Mouse (Mus musculus) CH12.LX (cell line): ENCODE data around the gene Usp5. TPM values are rescaled to one million over a fixed set of nuclear protein-coding genes. Genes with fewer than 3 reads are reported as not detected.

Experiments used
- DNase-seq: peaks from one replicate; pipeline ENCODE4 v3.0.0-alpha.2; 2013; ENCODE audit errors: extremely low read depth
- H3K27ac ChIP-seq: 2 replicates; pipeline ENCODE4 v1.5.1; 2012; ENCODE audit warnings: low read depth, mild to moderate bottlenecking, control low read depth, moderate library complexity; ENCODE audit not compliant: insufficient read depth
- H3K27me3 ChIP-seq: replicated peaks from 2 replicates; pipeline ENCODE3; 2012; ENCODE audit warnings: inconsistent platforms
- H3K36me3 ChIP-seq, 2 experiments: replicated peaks in 1 of 2; 2 replicates each; pipeline versions ENCODE3 to v1.6.1; 2012; ENCODE audit warnings: inconsistent platforms in 1 of 2, low read length in 1 of 2, mild to moderate bottlenecking in 1 of 2, mixed read lengths in 1 of 2, moderate library complexity in 1 of 2; ENCODE audit not compliant: control insufficient read depth in 1 of 2, insufficient read depth in 1 of 2
- H3K4me1 ChIP-seq, 2 experiments: 2 replicates each; pipeline ENCODE4 v1.6.1; 2012; ENCODE audit warnings: inconsistent platforms in 1 of 2, moderate library complexity in 1 of 2; ENCODE audit not compliant: insufficient read depth in 2 of 2, control insufficient read depth in 1 of 2
- H3K4me2 ChIP-seq: 2 replicates; pipeline ENCODE4 v1.6.1; 2012; ENCODE audit warnings: low read depth, mild to moderate bottlenecking, control low read depth; ENCODE audit not compliant: poor library complexity, insufficient read depth, severe bottlenecking
- H3K4me3 ChIP-seq, 3 experiments: fragments of 150-350 bp in 1 of 3; sonication (generic) in 1 of 3; replicated peaks in 1 of 3; 2 replicates each; pipeline versions ENCODE3 to v1.5.1; 2011 to 2012; ENCODE audit warnings: low read depth in 2 of 3, low read length in 2 of 3, mild to moderate bottlenecking in 2 of 3, moderate library complexity in 2 of 3, control low read depth in 1 of 3, improper control_type of control experiment in 1 of 3, inconsistent platforms in 1 of 3, mixed read lengths in 1 of 3; ENCODE audit not compliant: poor library complexity in 1 of 3
- H3K79me2 ChIP-seq: replicated peaks from 2 replicates; pipeline ENCODE4 v1.6.1; 2012; ENCODE audit warnings: mild to moderate bottlenecking, moderate library complexity; ENCODE audit not compliant: control insufficient read depth, poor library complexity, insufficient read depth, severe bottlenecking; ENCODE audit errors: extremely low read depth
- H3K9ac ChIP-seq: 2 replicates; pipeline ENCODE4 v1.6.1; 2012; ENCODE audit warnings: low read depth, mild to moderate bottlenecking, control low read depth, moderate library complexity; ENCODE audit not compliant: insufficient read depth
- H3K9me3 ChIP-seq: replicated peaks from 2 replicates; pipeline ENCODE3; 2012; ENCODE audit warnings: low read length, inconsistent platforms, mixed read lengths
- BHLHE40 ChIP-seq: IDR thresholded peaks from 2 replicates; pipeline ENCODE4 v1.6.1; 2011; ENCODE audit warnings: mild to moderate bottlenecking, low read depth, low read length, improper control_type of control experiment
- CHD1 ChIP-seq: IDR thresholded peaks from 2 replicates; pipeline ENCODE4 v1.6.1; 2012; ENCODE audit warnings: low read depth, low read length, improper control_type of control experiment, inconsistent platforms
- CHD2 ChIP-seq: IDR thresholded peaks from 2 replicates; pipeline ENCODE4 v1.6.1; 2011; ENCODE audit warnings: low read length, improper control_type of control experiment
- CTCF ChIP-seq, 2 experiments: IDR thresholded peaks in 1 of 2; conservative IDR thresholded peaks in 1 of 2; 2 replicates each; pipeline ENCODE4 v1.5.1; 2011 to 2012; ENCODE audit warnings: low read depth in 2 of 2, low read length in 2 of 2, improper control_type of control experiment in 1 of 2, inconsistent platforms in 1 of 2, mild to moderate bottlenecking in 1 of 2, moderate library complexity in 1 of 2
- E2F4 ChIP-seq: IDR thresholded peaks from 2 replicates; pipeline ENCODE4 v1.6.1; 2011; ENCODE audit warnings: low read depth, low read length, improper control_type of control experiment; ENCODE audit not compliant: insufficient replicate concordance
- ELF1 ChIP-seq: IDR thresholded peaks from 2 replicates; pipeline ENCODE4 v1.6.1; 2014; ENCODE audit warnings: low read depth, mild to moderate bottlenecking, inconsistent platforms, low read length, improper control_type of control experiment
- ETS1 ChIP-seq: conservative IDR thresholded peaks from 2 replicates; pipeline ENCODE4 v1.6.1; 2012; ENCODE audit warnings: low read depth, mild to moderate bottlenecking, inconsistent platforms, low read length, improper control_type of control experiment, moderate library complexity
- HCFC1 ChIP-seq: IDR thresholded peaks from 2 replicates; pipeline ENCODE4 v1.6.1; 2012; ENCODE audit warnings: low read depth, mild to moderate bottlenecking, inconsistent platforms, low read length, improper control_type of control experiment
- IRF4 ChIP-seq: IDR thresholded peaks from 2 replicates; pipeline ENCODE4 v1.6.1; 2014; ENCODE audit warnings: low read depth, mild to moderate bottlenecking, inconsistent platforms, low read length, improper control_type of control experiment
- JUN ChIP-seq: IDR thresholded peaks from 2 replicates; pipeline ENCODE4 v1.6.1; 2011; ENCODE audit warnings: low read depth, mild to moderate bottlenecking, low read length, improper control_type of control experiment, moderate library complexity; ENCODE audit not compliant: insufficient read depth
- JUND ChIP-seq: conservative IDR thresholded peaks from 2 replicates; pipeline ENCODE4 v1.6.1; 2011; ENCODE audit warnings: low read depth, low read length, improper control_type of control experiment
- KAT2A ChIP-seq: IDR thresholded peaks from 2 replicates; pipeline ENCODE4 v1.6.1; 2012; ENCODE audit warnings: low read length, improper control_type of control experiment, inconsistent platforms; ENCODE audit not compliant: insufficient replicate concordance
- MAFK ChIP-seq: IDR thresholded peaks from 2 replicates; pipeline ENCODE4 v1.6.1; 2011; ENCODE audit warnings: low read length, improper control_type of control experiment; ENCODE audit not compliant: insufficient replicate concordance
- MAX ChIP-seq: IDR thresholded peaks from 2 replicates; pipeline ENCODE4 v1.6.1; 2011; ENCODE audit warnings: low read length, improper control_type of control experiment
- MAZ ChIP-seq: IDR thresholded peaks from 2 replicates; pipeline ENCODE4 v1.6.1; 2012; ENCODE audit warnings: low read depth, mild to moderate bottlenecking, inconsistent platforms, low read length, improper control_type of control experiment, moderate library complexity
- MEF2A ChIP-seq: IDR thresholded peaks from 2 replicates; pipeline ENCODE4 v1.6.1; 2014; ENCODE audit warnings: low read depth, mild to moderate bottlenecking, inconsistent platforms, low read length, improper control_type of control experiment, borderline replicate concordance
- MXI1 ChIP-seq: IDR thresholded peaks from 2 replicates; pipeline ENCODE4 v1.6.1; 2011; ENCODE audit warnings: mild to moderate bottlenecking, low read depth, low read length, improper control_type of control experiment
- MYC ChIP-seq: IDR thresholded peaks from 2 replicates; pipeline ENCODE4 v1.6.1; 2011; ENCODE audit warnings: low read depth, mild to moderate bottlenecking, improper control_type of control experiment, low read length
- NRF1 ChIP-seq: IDR thresholded peaks from 2 replicates; pipeline ENCODE4 v1.6.1; 2014; ENCODE audit warnings: low read depth, mild to moderate bottlenecking, inconsistent platforms, low read length, improper control_type of control experiment, moderate library complexity
- PAX5 ChIP-seq: IDR thresholded peaks from 2 replicates; pipeline ENCODE4 v1.6.1; 2012; ENCODE audit warnings: low read length, inconsistent platforms, mixed read lengths
- POLR2A ChIP-seq: IDR thresholded peaks from 2 replicates; pipeline ENCODE4 v1.6.1; 2011; ENCODE audit warnings: low read depth, mild to moderate bottlenecking, improper control_type of control experiment, low read length
- RAD21 ChIP-seq: IDR thresholded peaks from 2 replicates; pipeline ENCODE4 v1.6.1; 2011; ENCODE audit warnings: low read depth, mild to moderate bottlenecking, low read length, improper control_type of control experiment, moderate library complexity
- RCOR1 ChIP-seq: conservative IDR thresholded peaks from 2 replicates; pipeline ENCODE4 v1.6.1; 2012; ENCODE audit warnings: low read depth, mild to moderate bottlenecking, inconsistent platforms, low read length, improper control_type of control experiment
- SIN3A ChIP-seq: IDR thresholded peaks from 2 replicates; pipeline ENCODE4 v1.6.1; 2012; ENCODE audit warnings: low read length, improper control_type of control experiment, inconsistent platforms
- SMC3 ChIP-seq: IDR thresholded peaks from 2 replicates; pipeline ENCODE4 v1.6.1; 2011; ENCODE audit warnings: low read depth, low read length, improper control_type of control experiment
- TBP ChIP-seq: conservative IDR thresholded peaks from 2 replicates; pipeline ENCODE4 v1.6.1; 2011; ENCODE audit warnings: low read depth, low read length, improper control_type of control experiment
- UBTF ChIP-seq: IDR thresholded peaks from 2 replicates; pipeline ENCODE4 v1.6.1; 2012; ENCODE audit warnings: low read depth, mild to moderate bottlenecking, inconsistent platforms, low read length, improper control_type of control experiment, moderate library complexity
- USF1 ChIP-seq: IDR thresholded peaks from 2 replicates; pipeline ENCODE4 v1.6.1; 2014; ENCODE audit warnings: low read depth, mild to moderate bottlenecking, inconsistent platforms, low read length, improper control_type of control experiment
- USF2 ChIP-seq: conservative IDR thresholded peaks from 2 replicates; pipeline ENCODE4 v1.6.1; 2011; ENCODE audit warnings: low read depth, low read length, improper control_type of control experiment
- ZC3H11A ChIP-seq: IDR thresholded peaks from 2 replicates; pipeline ENCODE4 v1.6.1; 2012; ENCODE audit warnings: low read depth, mild to moderate bottlenecking, inconsistent platforms, low read length, improper control_type of control experiment
- ZKSCAN1 ChIP-seq: IDR thresholded peaks from 2 replicates; pipeline ENCODE4 v1.6.1; 2012; ENCODE audit warnings: low read depth, inconsistent platforms, low read length, improper control_type of control experiment, borderline replicate concordance
- ZMIZ1 ChIP-seq: IDR thresholded peaks from 2 replicates; pipeline ENCODE4 v1.6.1; 2012; ENCODE audit warnings: low read depth, mild to moderate bottlenecking, inconsistent platforms, low read length, improper control_type of control experiment
- ZNF384 ChIP-seq: IDR thresholded peaks from 2 replicates; pipeline ENCODE4 v1.6.1; 2012; ENCODE audit warnings: low read depth, low read length, improper control_type of control experiment, inconsistent platforms
- dilution Hi-C: fragments of 300-500 bp; cut with MboI; formaldehyde crosslinking; loops from 2 replicates; pipeline ENCODE4 v1.14.3; 2020; ENCODE audit warnings: low sequenced_read_pairs; ENCODE audit not compliant: extremely low pct_unique_long_range_greater_than_20kb, extremely low pct_ligation_motif_present
- in situ Hi-C: fragments of 300-500 bp; cut with MboI; formaldehyde crosslinking; loops from 3 replicates; pipeline ENCODE4 v1.14.3; 2019; ENCODE audit warnings: low sequenced_read_pairs, low pct_ligation_motif_present, low pct_unique_long_range_greater_than_20kb, mixed read lengths
- polyA plus RNA-seq: library from polyadenylated mRNA; unstranded; fragments of >175 nt; gene quantifications from 2 replicates; pipeline ENCODE4 v1.2.1, GENCODE M21; 2012; ENCODE audit warnings: low read depth; ENCODE audit not compliant: insufficient read length
- total RNA-seq, 2 experiments: library from RNA; depleted of rRNA; stranded (reverse); fragments of 300-350 nt in 1 of 2; fragments of >200 nt in 1 of 2; gene quantifications; 2 replicates each; pipeline ENCODE4 v1.2.3; 2012 to 2014

The Usp5 gene
- total and polyA plus RNA-seq, 3 experiments, result 79.8 to 107 (median 103) TPM

DNA sequence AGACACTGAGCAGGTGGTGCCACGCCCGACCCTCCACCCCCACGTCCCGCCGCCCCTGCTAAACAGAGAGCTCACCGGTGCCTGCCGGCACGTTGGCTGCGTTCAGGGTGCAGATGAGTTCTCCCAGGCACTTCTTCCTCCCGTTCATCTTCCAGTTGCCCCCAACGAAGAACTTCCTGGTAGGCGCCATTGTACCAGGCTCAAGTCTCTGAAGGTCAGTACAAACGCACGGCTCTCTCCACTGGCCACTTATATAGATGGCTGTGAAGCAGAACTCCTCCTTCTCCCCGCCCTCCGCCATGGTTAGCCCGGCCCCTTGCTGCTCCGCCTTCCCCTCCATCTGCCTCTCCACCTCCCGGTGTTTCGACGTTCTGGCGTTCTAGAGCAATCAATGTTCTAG, 15.4 kb downstream of the Usp5 start, which contains the start of gene Tpi1 (continued):
- TF ChIP-seq JUN (no peak), PAX5 (no peak), MXI1 (0 out of 2 replicates have a peak, but pooled peaks have one; percentile 18), BHLHE40 (no peak), CHD2 (peak; percentile 62), CHD1 (no peak), CTCF (conservative IDR thresholded peaks at IDR 0.05 in 1 of 2, IDR thresholded peaks at IDR 0.05 in 1 of 2; ENCODE audit: low read depth in 2 of 2, low read length in 2 of 2) (no peak), ZMIZ1 (peak; percentile 98), RAD21 (no peak), ZKSCAN1 (no peak), USF1 (no peak), E2F4 (no peak), RCOR1 (peak; percentile 51; the same call in 1 of the 2 replicates), ELF1 (peak; percentile 72), ZC3H11A (no peak), JUND (no peak), POLR2A (peak; percentile 99), ZNF384 (no peak), MEF2A (no peak; the same call in 1 of the 2 replicates), MAFK (no peak), KAT2A (no peak), ETS1 (no peak)
- TF ChIP-seq, all 38 proteins: peak for 14

- no peaks in the 10 kb centered on the region for H3K9me3 ChIP-seq
- peak overlapping the region; percentile 68 for H3K4me2 ChIP-seq
- H3K79me2 ChIP-seq, result peaks cover 23% of the 10 kb centered on the region
- peak overlapping the region; percentile 73 to 97 (median 82) for H3K4me3 ChIP-seq
- TF ChIP-seq BHLHE40 (peak; percentile 84), USF2 (0 out of 2 replicates have a peak, but pooled peaks have one; percentile 31), NRF1 (peak; percentile 82), SIN3A (peak; percentile 26), USF1 (peak; percentile 51), HCFC1 (no peak), MYC (peak; percentile 79; the same call in 1 of the 2 replicates), CHD2 (no peak), IRF4 (peak; percentile 4), JUN (no peak), CTCF (conservative IDR thresholded peaks at IDR 0.05 in 1 of 2, IDR thresholded peaks at IDR 0.05 in 1 of 2; ENCODE audit: low read depth in 2 of 2, low read length in 2 of 2) (no peak), MXI1 (peak; percentile 88), TBP (no peak), UBTF (0 out of 2 replicates have a peak, but pooled peaks have one; percentile 32), SMC3 (no peak), MAZ (no peak), MAX (peak; percentile 86)
- no peaks in the 10 kb centered on the region for H3K27me3 ChIP-seq
- dilution Hi-C loops, result no loop called here
- H3K36me3 ChIP-seq, result peaks cover 59 to 81% of the 10 kb centered on the region in 2 experiments
- peaks cover 5 to 38% of the 10 kb centered on the region in 2 experiments for H3K4me1 ChIP-seq
- DNase-seq, result peak; percentile 79
- peak overlapping the region; percentile 17; the same call in 1 of the 2 replicates for H3K27ac ChIP-seq
- H3K9ac ChIP-seq, result peak overlapping the region; percentile 95
- in situ Hi-C loops, result no loop called here
Observed at GRCm38 (mm10) chr6:124813496-124813895, 15.8 kb downstream of the Usp5 start.
